Mouse (Mus musculus) thymus, adult 2 months (tissue): ENCODE data around the gene Gtpbp10.

Experiments
- CTCF ChIP-seq: fragments of 200-500 bp; IDR thresholded peaks from 2 replicates; pipeline ENCODE4 v1.5.1; 2012; ENCODE audit warnings: mild to moderate bottlenecking, control low read depth, low read length, moderate library complexity, borderline replicate concordance; ENCODE audit not compliant: control insufficient read depth, poor library complexity, insufficient read depth; ENCODE audit errors: extremely low read depth
- POLR2A ChIP-seq: fragments of 200-500 bp; IDR thresholded peaks from 2 replicates; pipeline ENCODE4 v1.6.1; 2012; ENCODE audit warnings: mild to moderate bottlenecking, low read length, control low read depth, moderate library complexity; ENCODE audit not compliant: control insufficient read depth, poor library complexity, insufficient read depth; ENCODE audit errors: extremely low read depth

DNA sequence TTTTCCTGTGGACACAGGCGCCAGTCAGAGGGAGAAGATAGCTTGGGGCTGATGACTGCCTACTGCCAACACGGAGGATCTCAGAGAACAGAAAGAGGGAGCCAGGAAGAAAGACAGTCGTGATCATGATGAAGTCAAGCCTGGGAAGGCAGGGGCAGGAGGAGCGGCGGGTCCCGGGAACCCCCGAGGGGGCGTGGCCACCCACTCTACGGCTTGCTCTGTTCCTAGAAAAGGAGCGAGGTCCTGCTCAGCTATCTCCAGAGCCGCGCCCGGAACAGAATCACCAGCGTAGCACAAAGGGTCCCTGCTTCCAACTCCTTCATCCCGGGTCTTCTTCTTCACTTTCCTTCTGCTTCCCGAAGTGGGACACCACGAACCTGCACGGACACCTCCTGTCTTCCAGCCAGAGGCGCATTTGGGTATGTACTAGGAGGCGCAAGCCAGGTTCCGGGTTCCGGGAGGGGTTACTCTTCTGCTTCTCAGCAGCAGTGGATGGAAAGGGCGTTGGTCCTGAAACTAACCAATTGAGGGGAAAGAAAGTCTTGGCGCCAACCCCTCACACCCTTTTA is 14.5 kb upstream of the Gtpbp10 start, which contains the start of gene Gm8773:
- TF ChIP-seq POLR2A (no peak), CTCF (no peak)
